Mouse (Mus musculus) cerebellum, adult 9-11 months (tissue): ENCODE measurements around the gene Adamts1.

ENCODE experiments used
- DNase-seq: peaks from one replicate; pipeline ENCODE4 v3.0.0; 2022

Adamts1 gene

DNA sequence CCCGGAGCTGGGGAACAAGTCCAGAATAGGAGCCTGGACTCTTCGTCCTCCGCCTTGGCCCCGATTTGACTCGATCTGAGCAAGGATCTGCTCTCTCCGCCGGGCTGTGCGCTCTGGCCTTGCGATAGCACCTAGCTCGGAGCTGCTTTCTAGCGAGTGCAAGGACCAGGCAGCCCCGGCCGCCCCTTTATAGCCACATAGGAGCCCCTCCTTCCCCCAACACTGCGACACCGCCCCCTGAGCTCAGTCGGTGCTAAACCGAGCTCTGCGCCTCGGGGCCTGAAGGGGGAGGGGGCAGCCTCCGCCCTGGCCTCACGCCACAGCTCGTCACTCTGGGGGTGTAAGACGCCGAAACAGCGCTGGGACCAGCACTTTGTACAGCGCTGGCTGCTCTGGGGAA is at the start of gene Adamts1:
Gene Adamts1, minus strand, starts transcription at position 160 of the 400 bp plus-strand sequence.
- peak; percentile 62 for DNase-seq

GRCm38 (mm10) chr16:85827066-85827465 is 24.2 kb upstream of the Adamts1 start:
- DNase-seq = no peak

- DNase-seq = no peak
These were observed 19.5 kb upstream of the Adamts1 start for GRCm38 (mm10) chr16:85822330-85822916.

GRCm38 (mm10) chr16:85819808-85820458 is 17.0 kb upstream of the Adamts1 start:
- DNase-seq = no peak

DNA sequence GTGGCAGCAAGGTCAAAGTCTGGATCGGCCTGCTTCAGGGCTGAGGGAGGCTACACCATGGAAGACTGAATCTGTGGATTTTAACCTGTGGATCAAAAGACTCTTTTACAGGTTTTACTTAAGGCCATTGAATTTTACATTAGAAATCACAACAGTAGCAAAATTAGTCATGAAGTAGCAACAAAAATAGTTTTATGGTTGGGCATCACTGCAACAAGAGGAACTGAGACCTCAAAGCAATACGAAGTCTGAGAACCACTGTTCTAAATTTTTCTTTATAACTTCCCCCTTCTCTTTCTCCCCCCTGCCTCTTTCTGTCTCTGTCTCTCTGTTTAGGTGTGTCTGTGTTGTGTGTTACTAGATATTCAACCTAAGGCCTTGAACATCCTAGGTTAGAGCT is 11.2 kb upstream of the Adamts1 start:
- DNase-seq = no peak

DNA sequence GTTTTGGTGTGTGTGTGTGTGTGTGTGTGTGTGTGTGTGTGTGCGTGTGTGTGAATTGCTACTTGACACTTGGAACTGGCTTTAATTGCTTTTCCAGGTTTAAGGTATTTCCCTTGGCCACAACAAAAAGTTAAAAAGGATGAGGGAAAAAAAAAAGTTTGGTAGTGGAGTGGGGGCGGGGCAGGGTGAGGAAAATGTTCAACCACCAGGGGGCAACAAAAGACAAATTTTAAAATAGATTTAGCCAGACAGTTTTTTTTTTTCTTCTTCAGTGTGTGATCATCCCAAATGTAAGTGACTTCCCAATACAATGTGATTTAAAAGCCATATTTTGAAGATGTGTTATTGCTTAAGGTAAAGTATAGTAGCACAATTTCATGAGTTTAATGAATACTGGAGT is 4.7 kb upstream of the Adamts1 start:
- DNase-seq = peak; percentile 18

DNA sequence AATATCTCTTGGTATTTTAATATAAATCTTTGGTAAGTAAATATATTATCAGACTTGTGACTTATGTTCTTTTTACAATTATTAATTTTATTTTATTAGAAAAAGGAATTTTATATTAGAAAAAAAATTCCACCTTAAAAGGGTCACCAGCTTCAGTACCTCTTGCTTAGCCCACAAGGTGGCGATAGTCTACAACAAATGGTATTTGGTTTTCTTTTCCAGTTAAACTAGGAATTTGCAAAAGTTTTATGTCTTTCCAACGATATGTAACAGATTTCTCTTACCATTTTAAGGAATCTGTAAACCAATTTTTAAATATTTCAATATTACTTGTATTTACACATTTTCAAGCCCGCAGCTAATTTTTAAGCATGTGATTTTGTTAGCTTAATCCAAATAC is 4.2 kb upstream of the Adamts1 start:
- no peak for DNase-seq

DNA sequence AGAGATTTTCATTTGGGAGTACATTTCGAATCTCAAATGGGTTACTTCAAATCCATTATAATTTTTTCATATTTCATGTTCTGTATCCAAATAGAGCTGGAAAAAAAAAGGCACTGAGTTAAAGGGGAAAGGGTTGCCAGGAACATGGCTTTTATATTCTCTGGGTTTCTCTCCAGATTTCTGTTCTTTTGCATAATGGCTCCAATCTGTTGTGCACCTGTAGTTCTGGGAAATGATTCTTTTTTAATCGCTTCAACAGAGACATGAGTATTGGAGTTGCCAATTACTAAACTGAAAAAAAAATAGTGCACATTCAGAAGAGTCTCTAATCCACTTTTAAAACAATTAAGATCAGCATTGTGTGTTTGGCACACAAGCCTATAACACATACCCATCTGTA is 2.7 kb upstream of the Adamts1 start:
- no peak for DNase-seq

- DNase-seq = peak; percentile 17
These were observed 969 bp upstream of the Adamts1 start for GRCm38 (mm10) chr16:85803613-85804551.

DNA sequence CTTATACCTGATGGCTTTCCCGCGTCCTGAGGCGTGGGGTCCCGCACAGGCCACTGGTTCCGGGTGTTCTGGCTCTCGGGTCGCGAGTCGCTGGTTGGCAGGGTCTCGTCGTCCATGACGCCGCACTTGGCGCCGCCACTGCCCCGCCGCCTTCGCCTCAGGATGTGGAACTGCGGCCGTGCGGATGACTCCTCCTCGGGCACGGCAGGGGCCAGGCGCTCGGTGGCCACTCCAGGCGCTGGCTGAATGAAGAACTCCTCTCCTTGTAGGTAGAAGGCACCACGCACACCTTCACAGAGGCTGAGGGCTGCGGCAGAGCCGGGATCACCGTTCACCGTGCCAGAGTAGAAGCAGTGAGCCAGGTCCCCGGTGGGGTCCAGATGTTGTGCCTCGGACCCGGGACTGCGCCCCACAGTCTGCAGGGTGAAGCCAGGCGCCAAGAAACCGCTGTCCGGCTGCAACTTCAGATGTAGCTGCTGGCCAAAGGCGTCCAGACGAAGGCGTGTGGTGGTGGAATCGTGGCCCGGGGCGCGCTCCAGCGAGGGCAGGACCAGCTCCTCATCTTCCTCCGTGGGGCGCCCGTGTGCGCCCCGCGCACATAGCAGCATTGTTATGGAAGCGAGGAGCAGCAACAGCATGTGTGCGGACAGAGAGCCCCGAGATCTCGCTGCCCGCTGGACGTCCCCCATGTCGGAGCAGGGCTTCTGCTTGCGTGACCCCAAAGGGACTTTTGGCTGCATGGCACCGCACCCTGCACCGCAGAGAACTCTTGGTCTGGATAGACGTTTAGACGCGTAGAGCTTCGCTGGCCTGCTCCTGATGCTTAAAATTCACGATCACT is 722 bp downstream of the Adamts1 start:
- DNase-seq = peak; percentile 33

- DNase-seq = peak; percentile 53
These were observed 1.7 kb downstream of the Adamts1 start for GRCm38 (mm10) chr16:85801252-85801651.

DNA sequence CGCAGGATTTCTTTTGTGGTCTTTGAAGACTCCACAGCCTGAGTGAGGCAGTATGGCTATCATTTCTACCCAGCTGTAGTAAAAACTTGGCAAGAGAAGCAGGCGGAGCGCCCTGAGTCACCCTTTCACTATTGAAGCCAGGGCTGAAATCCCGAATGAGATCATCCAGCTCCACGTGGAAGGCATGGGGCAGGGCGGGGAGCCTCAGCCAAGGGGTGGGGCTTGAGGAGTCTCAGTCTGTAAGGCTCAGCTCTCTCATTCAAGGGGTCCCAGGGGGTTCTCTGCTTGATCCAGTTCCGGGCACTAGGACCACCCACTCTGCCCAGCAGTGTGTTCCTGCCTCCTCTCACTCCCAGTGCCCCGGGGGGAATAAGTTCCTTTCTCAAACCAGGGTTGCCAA is 2.2 kb downstream of the Adamts1 start:
- peak; percentile 80 for DNase-seq

DNA sequence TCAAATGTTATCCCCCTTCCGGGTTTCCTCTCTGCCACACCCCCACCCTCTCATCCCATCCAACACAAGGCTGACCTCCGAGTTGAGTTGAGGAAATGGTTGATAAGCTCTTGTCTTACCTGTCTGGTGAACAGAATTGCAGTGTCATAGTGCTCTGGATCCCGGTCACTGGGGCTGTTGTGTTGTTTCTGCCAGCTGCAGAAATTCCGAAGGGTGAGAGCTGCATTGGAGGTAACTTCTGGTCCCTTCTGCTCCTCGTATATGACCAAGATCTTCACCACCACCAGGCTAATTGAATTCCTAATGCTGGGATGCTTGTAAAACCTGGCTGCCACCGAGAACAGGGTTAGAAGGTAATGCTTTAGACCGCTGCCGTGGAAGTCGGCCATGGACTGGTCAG is 2.9 kb downstream of the Adamts1 start:
- DNase-seq = no peak

GRCm38 (mm10) chr16:85798334-85798733 is 4.6 kb downstream of the Adamts1 start:
- no peak for DNase-seq

DNA sequence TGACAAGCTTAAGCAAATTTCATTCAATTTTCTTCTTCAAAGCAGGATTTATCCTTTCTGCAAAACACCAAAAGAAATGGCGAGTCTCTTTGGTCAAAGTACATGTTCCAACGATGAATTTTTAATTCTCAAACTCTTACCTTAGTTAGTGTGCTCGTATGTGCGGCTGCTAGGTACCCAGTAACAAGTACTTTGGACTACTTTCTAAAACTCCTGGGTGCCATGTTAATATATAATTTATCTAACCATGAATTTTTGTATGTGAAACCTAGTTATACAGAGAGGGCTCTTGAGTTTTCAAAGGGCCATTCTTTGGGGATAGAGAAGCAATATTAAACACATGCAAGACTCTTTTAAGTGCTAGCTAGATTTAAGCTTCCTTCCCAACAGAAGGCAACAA is 5.8 kb downstream of the Adamts1 start:
- no peak for DNase-seq

DNA sequence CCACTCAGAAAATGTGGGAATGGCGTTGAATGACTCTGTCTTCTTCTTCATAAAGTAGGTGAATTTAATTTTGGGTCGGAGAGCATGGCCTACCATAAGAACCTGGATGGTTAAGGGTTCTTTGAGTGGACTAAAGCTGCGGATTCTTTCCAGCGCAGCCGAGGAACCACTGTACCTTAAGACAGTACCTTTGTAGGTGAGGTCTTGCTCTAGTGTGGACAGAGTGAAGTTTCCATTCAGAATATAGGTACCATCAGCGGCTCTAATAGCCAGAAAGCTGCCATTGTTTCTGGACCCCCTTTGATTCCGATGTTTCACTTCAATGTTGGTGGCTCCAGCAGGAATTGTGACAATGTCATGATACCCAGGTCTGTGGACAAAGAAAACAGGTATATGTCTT is 7.2 kb downstream of the Adamts1 start:
- no peak for DNase-seq

DNA sequence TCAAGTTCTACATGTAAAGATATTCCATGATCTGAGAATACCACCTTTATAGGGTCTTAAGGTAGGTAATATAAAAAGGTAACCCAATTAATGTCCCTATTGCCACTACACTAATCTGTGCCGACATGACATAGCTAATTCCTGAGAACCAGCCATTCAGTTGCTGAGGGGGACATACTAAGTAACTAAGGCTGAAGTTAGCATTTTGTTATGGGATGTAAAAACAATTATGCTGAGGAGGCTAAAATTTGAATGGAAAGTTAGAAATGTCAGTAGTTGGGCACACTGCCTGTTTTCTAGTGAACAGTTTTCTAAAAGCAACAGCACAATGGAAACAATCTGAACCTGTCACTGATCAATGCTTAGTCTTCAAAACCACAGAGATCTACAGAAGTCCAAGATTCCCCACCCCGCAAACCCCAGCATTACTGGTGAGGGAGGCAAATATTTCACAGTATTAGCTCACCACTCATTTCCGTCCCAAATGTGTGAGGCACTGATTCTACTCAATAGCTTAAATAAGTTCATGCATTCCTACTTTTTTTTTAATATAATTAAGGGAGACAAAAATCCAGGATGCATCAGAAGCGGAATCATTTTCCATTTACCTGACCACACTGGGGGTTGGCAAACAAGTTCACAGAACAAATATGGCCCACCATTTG is 9.6 kb downstream of the Adamts1 start:
- no peak for DNase-seq

DNA sequence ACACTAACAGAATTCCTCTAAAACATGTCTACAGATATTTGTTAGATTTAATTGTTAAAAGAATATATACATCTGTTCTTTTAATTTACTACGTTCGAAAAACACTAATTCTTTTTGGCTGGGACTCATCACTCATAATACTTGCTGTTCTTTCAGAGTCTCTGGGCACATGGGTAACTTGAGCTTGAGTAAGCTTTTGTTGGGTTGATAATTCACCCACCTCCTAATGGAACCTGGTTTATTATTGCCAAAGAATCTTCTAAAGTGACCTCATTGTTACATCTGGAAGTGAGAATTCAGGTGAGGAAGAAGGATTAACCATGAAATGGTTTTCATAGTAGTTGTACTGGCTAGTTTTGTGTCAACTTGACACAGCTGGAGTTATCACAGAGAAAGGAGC is 21.8 kb downstream of the Adamts1 start:
- no peak for DNase-seq

- DNase-seq = no peak
These were observed 23.1 kb downstream of the Adamts1 start for GRCm38 (mm10) chr16:85779775-85780174.

DNA sequence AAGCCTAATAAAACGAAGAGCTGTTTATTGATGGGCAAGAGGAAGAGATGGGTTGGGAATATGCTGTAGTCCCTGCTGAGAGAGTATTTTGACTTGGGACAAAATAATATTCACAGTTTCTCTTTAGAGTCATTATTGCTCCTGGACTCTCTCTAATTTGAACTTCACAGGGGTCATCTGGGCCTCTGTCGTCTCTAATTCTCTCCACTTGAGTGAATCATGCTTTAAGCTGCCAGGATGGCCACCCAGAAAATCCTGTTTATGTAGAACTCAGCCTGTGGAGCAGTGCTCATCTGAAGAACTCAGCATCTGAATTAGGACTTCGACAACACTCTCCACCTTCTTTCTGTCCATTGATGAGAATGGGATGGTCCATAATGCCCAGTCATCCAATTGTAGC is 30.6 kb downstream of the Adamts1 start:
- no peak for DNase-seq

DNA sequence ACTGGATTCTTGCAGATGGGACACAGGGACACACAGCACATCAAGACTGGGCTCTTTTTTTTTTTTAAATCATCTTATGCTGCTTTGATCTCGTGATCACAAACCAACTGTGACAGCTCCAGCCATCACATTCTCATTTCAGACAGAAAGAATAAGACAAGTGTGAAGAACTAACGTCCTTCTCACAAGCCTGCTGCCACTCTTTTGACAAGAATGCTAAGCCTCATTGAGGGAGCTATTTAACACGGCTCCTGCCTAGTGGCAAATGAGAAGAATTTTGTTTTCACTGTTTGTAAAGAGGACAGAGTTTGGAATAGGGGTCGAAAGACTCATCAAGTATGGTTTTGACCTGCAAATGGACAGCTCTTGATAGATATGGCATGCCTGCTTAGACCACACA is 35.6 kb downstream of the Adamts1 start:
- no peak for DNase-seq

GRCm38 (mm10) chr16:85765697-85766096 is 37.2 kb downstream of the Adamts1 start:
- no peak for DNase-seq
